Mouse (Mus musculus) hindlimb bud, embryonic 11.5 days (tissue): ENCODE measurements around the gene Sumf2.

ENCODE experiments used
- DNase-seq: peaks from one replicate; pipeline ENCODE4 v3.0.0-alpha.2; 2012; ENCODE audit warnings: low read depth, low spot score; ENCODE audit errors: extremely low spot score

Sumf2 gene

DNA sequence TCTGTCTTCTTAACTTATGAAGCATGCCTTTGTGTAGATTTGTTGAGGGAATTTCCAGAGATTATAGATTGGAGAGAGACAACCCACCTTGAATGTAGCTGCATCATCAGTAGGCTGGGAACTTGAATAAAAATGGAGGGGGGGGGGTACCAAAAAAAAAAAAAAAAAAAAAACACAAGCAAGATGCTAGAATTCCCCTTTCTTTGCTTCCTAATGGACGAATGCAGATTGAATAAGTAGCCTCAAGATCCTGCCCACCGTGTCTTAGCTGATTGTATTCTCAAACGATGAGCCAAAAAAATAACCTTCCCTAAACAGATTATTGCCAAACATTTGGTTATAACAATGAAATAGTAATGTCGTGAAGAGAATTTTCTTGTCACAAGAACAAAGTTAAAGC is 61.0 kb downstream of the Sumf2 start:
- no peak for DNase-seq

DNA sequence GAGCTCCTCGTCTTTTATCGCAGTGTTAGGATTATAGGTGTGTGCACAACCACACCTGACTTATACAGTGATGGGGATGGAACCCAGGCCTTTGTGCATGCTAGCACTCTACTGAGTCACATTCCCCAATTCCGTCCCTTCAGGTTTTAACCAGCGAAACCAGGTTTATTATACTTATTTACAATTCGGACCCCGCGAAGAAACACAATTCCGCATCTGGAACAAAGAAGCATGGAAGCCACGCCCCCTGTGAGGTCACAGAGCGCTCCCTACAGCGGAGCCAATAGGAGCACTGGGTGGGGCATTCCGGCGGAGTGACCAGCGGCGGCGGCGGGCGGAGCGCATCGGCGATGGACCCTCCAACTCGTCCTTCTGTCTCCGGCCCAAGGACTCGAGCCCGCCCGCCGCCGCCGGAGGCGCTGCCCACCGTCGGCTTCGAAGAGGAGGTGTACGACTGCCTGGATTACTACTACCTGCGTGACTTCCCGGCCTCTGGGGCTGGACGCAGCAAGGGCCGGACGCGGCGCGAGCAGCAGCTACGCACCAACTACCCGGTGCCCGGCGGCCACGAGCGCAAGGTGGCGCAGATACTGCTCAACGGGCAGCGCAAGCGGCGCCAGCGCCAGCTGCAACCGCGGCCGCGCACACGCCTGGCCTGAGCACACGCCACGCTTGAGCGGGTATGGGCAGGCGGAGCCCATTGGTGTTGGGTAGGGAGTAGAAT is 61.6 kb downstream of the Sumf2 start, which contains the start of gene Nupr1l:
Gene Nupr1l, plus strand, starts transcription at position 299 of the 724 bp plus-strand sequence.
- DNase-seq: peak; percentile 89

DNA sequence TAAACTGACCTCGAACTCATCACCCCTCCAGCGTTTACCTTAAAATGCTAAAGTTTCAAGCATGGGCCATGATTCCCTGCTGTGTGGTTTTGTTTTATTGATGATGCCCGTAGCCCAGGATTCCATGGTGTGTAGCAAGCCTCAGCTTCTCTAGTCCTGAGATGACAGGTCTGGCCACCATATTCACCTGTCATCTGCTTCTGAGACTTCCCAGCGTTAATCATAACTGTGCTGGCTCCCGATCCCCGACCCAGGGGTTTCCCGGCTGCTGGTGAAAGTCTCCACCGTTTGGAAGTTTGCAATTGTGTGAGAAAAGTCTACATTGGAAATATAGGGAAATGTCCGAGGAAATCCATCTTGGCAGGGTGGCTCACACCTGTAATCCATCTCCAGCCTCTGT is 62.4 kb downstream of the Sumf2 start:
- no peak for DNase-seq

DNA sequence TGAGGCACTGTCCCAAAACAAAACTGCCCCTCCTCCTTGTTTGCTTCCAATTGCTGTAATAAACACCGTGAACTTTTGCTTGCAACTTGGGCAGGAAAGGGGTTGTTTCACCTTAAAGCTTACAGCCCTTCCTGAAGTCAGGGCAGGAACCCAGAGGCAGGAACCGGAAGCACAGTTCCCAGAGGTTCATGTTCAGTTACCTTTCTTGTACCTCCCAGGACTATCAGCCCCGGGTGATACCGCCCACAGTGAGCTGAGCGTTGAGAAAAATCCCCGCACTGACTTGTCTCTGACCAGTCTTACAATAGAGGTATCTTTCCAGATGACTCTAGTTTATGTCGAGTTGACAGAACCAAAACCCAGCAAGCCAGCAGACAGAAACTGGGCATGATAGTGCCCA is 62.8 kb downstream of the Sumf2 start:
- no peak for DNase-seq
